Mouse (Mus musculus) stomach, postnatal 0 days (tissue): ENCODE measurements at regions not wholly inside any gene's neighbourhood (a gene's known extent, or its start where the extent isn't known, plus 50 kb on each side); places are given as distances from the start of the nearest gene placed in this dataset.
"Not testable (repeated sequence)": the region's sequence is repeated elsewhere in the genome, so short reads cannot be mapped to it uniquely, and the experiment has no call there.

Experiments
- ATAC-seq: fragments of 200-750 bp; cut with Nextera tagmentation; 2 replicates; pipeline ENCODE4 v1.8.0; 2017; ENCODE audit not compliant: low FRiP score, low TSS enrichment
- DNase-seq: peaks from one replicate; pipeline ENCODE4 v3.0.0-alpha.2; 2016; ENCODE audit warnings: low spot score
- H3K27ac ChIP-seq: fragments of 300-500 bp; sonication (generic); replicated peaks from 2 replicates; pipeline ENCODE4 v1.5.1; 2014; ENCODE audit warnings: mild to moderate bottlenecking, control low read depth
- H3K27me3 ChIP-seq: fragments of 300-500 bp; sonication (generic); 2 replicates; pipeline ENCODE4 v1.6.1; 2014; ENCODE audit warnings: low read length; ENCODE audit not compliant: control insufficient read depth, insufficient read depth
- H3K36me3 ChIP-seq: fragments of 300-500 bp; sonication (generic); 2 replicates; pipeline ENCODE4 v1.6.1; 2014; ENCODE audit warnings: low read length, mixed read lengths; ENCODE audit not compliant: control insufficient read depth, insufficient read depth
- H3K4me1 ChIP-seq: fragments of 300-500 bp; sonication (generic); replicated peaks from 2 replicates; pipeline ENCODE4 v1.6.1; 2014; ENCODE audit warnings: antibody characterized with exemption; ENCODE audit not compliant: control insufficient read depth, insufficient read depth
- H3K4me2 ChIP-seq: fragments of 300-500 bp; sonication (generic); replicated peaks from 2 replicates; pipeline ENCODE4 v1.6.1; 2014; ENCODE audit warnings: low read depth, mild to moderate bottlenecking, control low read depth, moderate library complexity
- H3K4me3 ChIP-seq: fragments of 300-500 bp; sonication (generic); 2 replicates; pipeline ENCODE4 v1.5.1; 2014; ENCODE audit warnings: low read depth, low read length, control low read depth
- H3K9ac ChIP-seq: fragments of 300-500 bp; sonication (generic); 2 replicates; pipeline ENCODE4 v1.6.1; 2014; ENCODE audit warnings: mild to moderate bottlenecking, low read length, control low read depth, mixed read lengths
- H3K9me3 ChIP-seq: fragments of 300-500 bp; sonication (generic); 2 replicates; pipeline ENCODE4 v1.6.1; 2016; ENCODE audit warnings: low read length; ENCODE audit not compliant: control insufficient read depth
- CTCF ChIP-seq: IDR thresholded peaks from 2 replicates; pipeline ENCODE4 v1.5.1; 2016; ENCODE audit warnings: antibody characterized with exemption, low read depth, mild to moderate bottlenecking, moderate library complexity
- EP300 ChIP-seq: optimal IDR thresholded peaks from 2 replicates; pipeline ENCODE3; 2016; ENCODE audit warnings: antibody characterized with exemption
- WGBS: fragments of 180-500 bp; shearing (Covaris S2); extraction: QIAGEN DNeasy Blood & Tissue Kit; methylation state at CpG from one replicate; pipeline ENCODE4 v1.1.7; 2014; 5-methylcytosine and 5-hydroxymethylcytosine counted together

DNA sequence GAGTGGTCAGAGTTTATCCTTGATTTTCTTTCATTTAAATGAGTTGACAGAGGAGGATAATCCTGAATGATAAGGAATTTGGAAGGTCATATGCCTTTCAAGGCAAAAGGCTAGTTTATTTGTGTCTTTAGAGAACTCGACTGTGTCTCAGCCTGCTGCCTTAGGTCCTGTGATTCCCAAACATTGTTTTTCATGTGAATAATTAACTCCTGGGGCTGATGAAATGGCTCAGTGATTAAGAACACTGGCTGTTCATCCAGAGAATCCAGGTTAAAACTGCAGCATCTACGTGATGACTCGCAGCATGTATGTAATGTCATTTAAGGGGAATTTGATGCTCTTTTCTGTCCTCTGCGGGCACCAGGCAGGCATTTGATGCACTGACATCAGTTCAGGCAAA is 1004.2 kb downstream of the Adgrl3 start:
- 61% methylated on average over 4 of the region's 4 CpGs for WGBS
- Histone ChIP-seq H3K4me2 (no peak overlapping the region), H3K9me3 (no peaks in the 10 kb centered on the region), H3K4me3 (no peak overlapping the region), H3K27me3 (no peaks in the 10 kb centered on the region), H3K27ac (no peak overlapping the region), H3K4me1 (no peaks in the 10 kb centered on the region), H3K9ac (no peak overlapping the region), H3K36me3 (no peaks in the 10 kb centered on the region)
- DNase-seq = no peak
- TF ChIP-seq EP300 = no peak
- no peak for TF ChIP-seq CTCF
- no peak for ATAC-seq

DNA sequence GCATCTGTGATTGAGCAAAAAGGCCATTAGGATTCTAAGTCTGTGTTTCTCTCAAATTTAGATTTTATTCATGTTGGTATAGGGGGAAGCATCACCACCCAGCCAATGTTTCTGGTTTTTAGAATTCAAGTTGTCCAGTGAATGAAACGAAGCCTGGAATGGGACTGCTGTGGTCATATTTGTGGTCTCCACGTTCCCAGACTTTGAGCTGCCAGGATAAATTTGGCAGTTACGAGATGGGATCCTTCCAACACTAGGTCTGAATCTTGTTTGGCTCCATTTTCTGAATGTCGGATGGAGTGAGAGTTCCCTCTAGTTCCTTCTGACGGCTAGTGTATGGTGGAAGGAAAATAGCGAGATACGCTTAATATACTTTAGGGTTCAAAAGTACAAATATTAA is 1014.8 kb downstream of the Adgrl3 start:
- Histone ChIP-seq H3K9ac (no peak overlapping the region), H3K27ac (no peak overlapping the region), H3K4me1 (no peaks in the 10 kb centered on the region), H3K27me3 (no peaks in the 10 kb centered on the region), H3K9me3 (no peaks in the 10 kb centered on the region), H3K36me3 (no peaks in the 10 kb centered on the region), H3K4me2 (no peak overlapping the region), H3K4me3 (no peak overlapping the region)
- no peak for DNase-seq
- ATAC-seq = no peak
- 68% methylated on average over 7 of the region's 7 CpGs for WGBS
- TF ChIP-seq EP300 = no peak
- TF ChIP-seq CTCF = no peak

DNA sequence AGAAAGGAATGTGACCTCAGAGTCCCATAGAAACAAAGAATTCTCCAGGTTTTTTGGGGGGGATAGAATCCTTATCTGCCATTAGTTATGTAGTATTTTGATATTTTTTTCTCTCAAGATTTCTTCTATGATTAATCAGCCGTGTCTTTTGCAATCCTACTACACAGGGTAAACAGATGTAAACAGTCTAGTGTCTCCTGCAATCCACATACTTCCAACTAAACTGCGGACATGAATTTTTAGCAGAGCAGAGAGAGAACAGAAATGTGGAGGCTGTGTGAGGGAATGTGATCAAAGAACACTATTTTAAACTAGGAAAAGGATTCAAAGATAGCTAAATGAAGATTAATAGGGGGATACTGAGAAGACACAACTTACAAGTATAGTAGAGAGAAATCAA is 1026.2 kb downstream of the Adgrl3 start:
- 42% methylated on average over 2 of the region's 2 CpGs for WGBS
- H3K4me2 ChIP-seq = no peak overlapping the region
- ATAC-seq = no peak
- H3K4me1 ChIP-seq = no peaks in the 10 kb centered on the region
- no peak overlapping the region for H3K27ac ChIP-seq
- DNase-seq = no peak
- no peak overlapping the region for H3K4me3 ChIP-seq
- no peaks in the 10 kb centered on the region for H3K36me3 ChIP-seq
- TF ChIP-seq EP300 (no peak), CTCF (no peak)
- H3K27me3 ChIP-seq = no peaks in the 10 kb centered on the region
- no peaks in the 10 kb centered on the region for H3K9me3 ChIP-seq
- H3K9ac ChIP-seq = no peak overlapping the region

DNA sequence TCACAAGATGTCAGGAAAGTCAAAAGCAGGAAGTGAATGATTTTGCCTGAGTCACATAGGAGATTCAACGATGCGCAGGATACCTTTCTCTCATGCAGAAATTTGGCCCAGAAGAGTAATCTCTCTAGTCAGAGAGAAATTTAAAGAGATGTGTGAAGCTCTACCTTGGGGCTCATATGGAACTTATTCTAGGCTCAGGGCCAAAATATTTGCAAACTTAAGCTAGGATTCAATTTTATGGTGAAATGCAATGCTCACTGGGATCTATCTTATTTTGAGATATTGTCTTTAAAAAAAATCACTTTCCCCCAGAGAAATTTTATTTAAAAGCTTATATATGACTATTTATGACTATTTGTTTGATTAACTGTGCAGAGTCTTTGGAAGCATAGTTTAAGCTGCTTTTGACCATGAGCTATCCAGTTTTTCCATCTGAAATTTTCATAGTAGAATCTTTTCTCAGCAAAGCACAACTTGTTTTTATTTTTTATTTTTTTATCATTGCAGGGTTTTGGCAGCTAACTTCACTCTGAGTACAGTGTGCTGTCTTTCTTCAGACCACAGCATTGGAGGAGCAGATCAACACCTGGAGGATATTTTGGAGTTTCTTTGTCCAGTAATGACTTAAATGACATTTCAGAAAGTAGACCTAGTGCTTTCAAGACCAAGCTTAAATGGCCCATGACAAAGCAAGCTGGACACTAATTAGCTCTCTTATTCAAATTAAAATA is 1039.3 kb downstream of the Adgrl3 start:
- H3K27ac ChIP-seq = no peak overlapping the region
- 82% methylated on average over 2 of the region's 2 CpGs for WGBS
- H3K4me3 ChIP-seq = no peak overlapping the region
- H3K36me3 ChIP-seq = no peaks in the 10 kb centered on the region
- DNase-seq (no peak), ATAC-seq (no peak)
- H3K4me1 ChIP-seq = no peaks in the 10 kb centered on the region
- TF ChIP-seq EP300 (no peak), CTCF (no peak)
- no peaks in the 10 kb centered on the region for H3K27me3 ChIP-seq
- no peak overlapping the region for H3K9ac ChIP-seq
- H3K9me3 ChIP-seq = no peaks in the 10 kb centered on the region
- H3K4me2 ChIP-seq = no peak overlapping the region

GRCm38 (mm10) chr5:82060679-82061078 is 1040.7 kb downstream of the Adgrl3 start:
- TF ChIP-seq EP300 (no peak), CTCF (peak; percentile 60)
- H3K4me2 ChIP-seq = no peak overlapping the region
- no peaks in the 10 kb centered on the region for H3K9me3 ChIP-seq
- ATAC-seq (no peak), DNase-seq (no peak)
- H3K4me1 ChIP-seq = no peaks in the 10 kb centered on the region
- H3K36me3 ChIP-seq = no peaks in the 10 kb centered on the region
- no peak overlapping the region for H3K9ac ChIP-seq
- no peak overlapping the region for H3K27ac ChIP-seq
- WGBS = 31% methylated on average over 1 of the region's 1 CpGs
- no peak overlapping the region for H3K4me3 ChIP-seq
- H3K27me3 ChIP-seq = no peaks in the 10 kb centered on the region

GRCm38 (mm10) chr5:82069221-82069620 is 1049.3 kb downstream of the Adgrl3 start:
- H3K27me3 ChIP-seq, H3K9ac ChIP-seq, DNase-seq, H3K4me2 ChIP-seq, H3K36me3 ChIP-seq, H3K4me1 ChIP-seq, H3K9me3 ChIP-seq, H3K4me3 ChIP-seq, H3K27ac ChIP-seq, ATAC-seq: not testable (repeated sequence)
- 81% methylated on average over 13 of the region's 13 CpGs for WGBS
